Mouse (Mus musculus) thymus, postnatal 0 days (tissue): ENCODE data around the gene Frmd6. TPM values are rescaled to one million over a fixed set of nuclear protein-coding genes. Genes with fewer than 3 reads are reported as not detected.

Experiments used
- polyA plus RNA-seq: library from polyadenylated mRNA; unstranded; fragments of >200 nt; fragmentation: Nextera tagmentation; extraction: Ambion mirVana; gene quantifications from 2 replicates; pipeline ENCODE4 v1.2.1, GENCODE M21; 2015

Gene Frmd6
- polyA plus RNA-seq, 1 experiment from 2014 or later, result 20.1 TPM

Other genes starting within 250 kb of the Frmd6 start
- 328 and 338 TPM in 2 replicates for gene Actr10, start 112.3 kb downstream of the Frmd6 start, polyA plus RNA-seq
- gene Psma3, start 149.1 kb downstream of the Frmd6 start, polyA plus RNA-seq, result 653 and 686 TPM in 2 replicates
- 60.0 and 71.5 TPM in 2 replicates for gene Arid4a, start 190.5 kb downstream of the Frmd6 start, polyA plus RNA-seq